Mouse (Mus musculus) bone marrow, adult 2 months (tissue): Measurements from ENCODE around the gene 9130213A22Rik. TPM values are rescaled to one million over a fixed set of nuclear protein-coding genes. Genes with fewer than 3 reads are reported as not detected.

Experiments
- H3K27ac ChIP-seq: fragments of 200-500 bp; 2 replicates; pipeline ENCODE4 v1.5.1; 2012; ENCODE audit warnings: low read depth, mild to moderate bottlenecking, control low read depth, inconsistent platforms, low read length; ENCODE audit not compliant: control insufficient read depth, poor library complexity, insufficient read depth
- H3K4me1 ChIP-seq: fragments of 200-500 bp; 2 replicates; pipeline ENCODE4 v1.6.1; 2011; ENCODE audit warnings: low read length; ENCODE audit not compliant: control insufficient read depth, insufficient read depth
- H3K4me3 ChIP-seq: fragments of 200-500 bp; replicated peaks from 2 replicates; pipeline ENCODE3; 2011; ENCODE audit warnings: mild to moderate bottlenecking, low read depth, low read length, control low read depth; ENCODE audit not compliant: control insufficient read depth
- CTCF ChIP-seq: fragments of 200-500 bp; IDR thresholded peaks from 2 replicates; pipeline ENCODE4 v1.5.1; 2011; ENCODE audit warnings: low read length, control low read depth; ENCODE audit not compliant: control insufficient read depth, insufficient read depth
- POLR2A ChIP-seq: fragments of 200-500 bp; IDR thresholded peaks from 2 replicates; pipeline ENCODE4 v1.6.1; 2011; ENCODE audit warnings: low read depth, mild to moderate bottlenecking, control low read depth, low read length, borderline replicate concordance; ENCODE audit not compliant: control insufficient read depth
- WGBS: fragments of 180-500 bp; shearing (Covaris S2); methylation state at CpG from one replicate; pipeline ENCODE4 v1.1.7; 2018; 5-methylcytosine and 5-hydroxymethylcytosine counted together
- polyA plus RNA-seq: library from polyadenylated mRNA; stranded (reverse); fragments of >200 nt; gene quantifications from 2 replicates; pipeline ENCODE4 v1.2.4, GENCODE M21; 2011; ENCODE audit warnings: low replicate concordance; ENCODE audit not compliant: missing spikeins, insufficient read depth, insufficient read length

The 9130213A22Rik gene
- polyA plus RNA-seq, 1 experiment, result not detected

- 65% methylated on average over 9 of the region's 9 CpGs for WGBS
- no peak overlapping the region for H3K4me3 ChIP-seq
- H3K4me1 ChIP-seq, result peaks cover 3% of the 10 kb centered on the region; the same call in 1 of the 2 replicates
- TF ChIP-seq CTCF (no peak), POLR2A (no peak)
- H3K27ac ChIP-seq, result no peak overlapping the region
Observed at GRCm38 (mm10) chr11:69075764-69076479, 46.5 kb downstream of the 9130213A22Rik start.

- peaks cover 3% of the 10 kb centered on the region; the same call in 1 of the 2 replicates for H3K4me1 ChIP-seq
- 72% methylated on average over 2 of the region's 2 CpGs for WGBS
- TF ChIP-seq POLR2A, result no peak
- TF ChIP-seq CTCF, result no peak
- H3K27ac ChIP-seq, result no peak overlapping the region
- no peak overlapping the region for H3K4me3 ChIP-seq
Observed at GRCm38 (mm10) chr11:69074776-69075069, 47.7 kb downstream of the 9130213A22Rik start.

GRCm38 (mm10) chr11:69073951-69074775, 48.2 kb downstream of the 9130213A22Rik start:
- no peak overlapping the region for H3K27ac ChIP-seq
- TF ChIP-seq POLR2A (no peak), CTCF (no peak)
- 67% methylated on average over 6 of the region's 6 CpGs for WGBS
- H3K4me3 ChIP-seq, result no peak overlapping the region
- H3K4me1 ChIP-seq, result peaks cover 3% of the 10 kb centered on the region; the same call in 1 of the 2 replicates

GRCm38 (mm10) chr11:69073065-69073888, 49.1 kb downstream of the 9130213A22Rik start:
- 0 out of 2 replicates have a peak, but pooled peaks have one; percentile 12 for TF ChIP-seq POLR2A
- TF ChIP-seq CTCF, result no peak
- WGBS, result under 1% methylated on average over 14 of the region's 14 CpGs
- no peak overlapping the region for H3K4me3 ChIP-seq
- H3K4me1 ChIP-seq, result peaks cover under 1% of the 10 kb centered on the region; the same call in 1 of the 2 replicates
- peak overlapping the region; percentile 63; the same call in 1 of the 2 replicates for H3K27ac ChIP-seq

GRCm38 (mm10) chr11:69072666-69073064, 49.7 kb downstream of the 9130213A22Rik start:
- Histone ChIP-seq H3K4me1 (no peaks in the 10 kb centered on the region; the same call in 1 of the 2 replicates), H3K4me3 (no peak overlapping the region), H3K27ac (0 out of 2 replicates have a peak overlapping the region, but pooled peaks have one; percentile 1)
- 23% methylated on average over 9 of the region's 9 CpGs for WGBS
- no peak for TF ChIP-seq CTCF
- no peak for TF ChIP-seq POLR2A

GRCm38 (mm10) chr11:69072234-69072633, 50.2 kb downstream of the 9130213A22Rik start:
- WGBS, result 90% methylated on average over 11 of the region's 11 CpGs
- TF ChIP-seq POLR2A (no peak), CTCF (no peak)
- Histone ChIP-seq H3K4me1 (no peaks in the 10 kb centered on the region; the same call in 1 of the 2 replicates), H3K4me3 (no peak overlapping the region), H3K27ac (no peak overlapping the region)

- 39% methylated on average over 9 of the region's 9 CpGs for WGBS
- peaks cover under 1% of the 10 kb centered on the region; the same call in 1 of the 2 replicates for H3K4me1 ChIP-seq
- H3K27ac ChIP-seq, result peak overlapping the region; percentile 55; the same call in 1 of the 2 replicates
- TF ChIP-seq POLR2A (no peak), CTCF (no peak)
- H3K4me3 ChIP-seq, result peak overlapping the region; percentile 84
Observed at GRCm38 (mm10) chr11:69071262-69071661, 51.1 kb downstream of the 9130213A22Rik start.
